Comparison of ENCODE assay signal across 8 mouse cellular contexts in genomic region chr4:137891553-137892145, GRCm38 (mm10). TPM values are rescaled to one million over a fixed set of nuclear protein-coding genes. Genes with fewer than 3 reads are reported as not detected.
DNase-seq lines count a peak whose midpoint lies in the region; ATAC-seq and TF ChIP-seq lines count a peak whose summit lies in the region.

No protein-coding gene starts in this region.

- no peaks in the 10 kb centered on the region for H3K27me3 ChIP-seq in kidney, adult 2 months (replicated peaks; ENCODE audit: control insufficient read depth, insufficient read depth, low read length)
- H3K27me3 ChIP-seq in kidney, embryonic 15.5 days = no peaks in the 10 kb centered on the region
- H3K27me3 ChIP-seq in embryonic facial prominence, embryonic 13.5 days = no peaks in the 10 kb centered on the region
- 0 out of 2 replicates have a peak, but pooled peaks cover 4% of the 10 kb centered on the region for H3K27me3 ChIP-seq in hindbrain, embryonic 13.5 days
- no peaks in the 10 kb centered on the region for H3K27me3 ChIP-seq in midbrain, embryonic 14.5 days (ENCODE audit: control insufficient read depth, insufficient read depth, low read length)

- DNase-seq in kidney, adult 2 months = peak; percentile 24
- DNase-seq in midbrain, embryonic 14.5 days = peak; percentile 59
- no peak for DNase-seq in kidney, postnatal 25 days
- DNase-seq in urinary bladder, postnatal 10 days (ENCODE audit: low spot score) = no peak
- no peak for DNase-seq in urinary bladder, adult 18-20 months (ENCODE audit: low spot score in 2 of 2)

- TF ChIP-seq POLR2A in kidney, adult 2 months (IDR thresholded peaks at IDR 0.05; ENCODE audit: low read depth, low read length) = no peak

- no peak overlapping the region for H3K9ac ChIP-seq in kidney, embryonic 15.5 days
- no peak overlapping the region for H3K9ac ChIP-seq in embryonic facial prominence, embryonic 13.5 days
- H3K9ac ChIP-seq in hindbrain, embryonic 13.5 days = no peak overlapping the region
- no peak overlapping the region for H3K9ac ChIP-seq in midbrain, embryonic 14.5 days (replicated peaks; ENCODE audit: low read length)

- H3K27ac ChIP-seq in kidney, adult 2 months (ENCODE audit: insufficient read depth, low read depth, low read length) = no peak overlapping the region
- no peak overlapping the region for H3K27ac ChIP-seq in kidney, embryonic 15.5 days
- peak overlapping the region; percentile 85 for H3K27ac ChIP-seq in embryonic facial prominence, embryonic 13.5 days
- H3K27ac ChIP-seq in hindbrain, embryonic 13.5 days = peak overlapping the region; percentile 90
- peak overlapping the region; percentile 88 for H3K27ac ChIP-seq in midbrain, embryonic 14.5 days (replicated peaks; ENCODE audit: low read depth, low read length)

- 56% methylated on average over 4 of the region's 4 CpGs for WGBS in kidney, adult 2 months
- WGBS in kidney, embryonic 15.5 days = 22% methylated on average over 4 of the region's 4 CpGs
- WGBS in embryonic facial prominence, embryonic 13.5 days = 23% methylated on average over 4 of the region's 4 CpGs
- 6% methylated on average over 4 of the region's 4 CpGs for WGBS in hindbrain, embryonic 13.5 days
- WGBS in midbrain, embryonic 14.5 days = 14% methylated on average over 4 of the region's 4 CpGs

- H3K36me3 ChIP-seq in kidney, adult 2 months (ENCODE audit: control insufficient read depth, insufficient read depth, low read length) = no peaks in the 10 kb centered on the region
- H3K36me3 ChIP-seq in kidney, embryonic 15.5 days = no peaks in the 10 kb centered on the region
- peaks cover 11% of the 10 kb centered on the region for H3K36me3 ChIP-seq in embryonic facial prominence, embryonic 13.5 days
- H3K36me3 ChIP-seq in hindbrain, embryonic 13.5 days = no peaks in the 10 kb centered on the region
- no peaks in the 10 kb centered on the region for H3K36me3 ChIP-seq in midbrain, embryonic 14.5 days (ENCODE audit: control insufficient read depth, insufficient read depth, low read length)

- H3K4me3 ChIP-seq in kidney, adult 2 months (ENCODE audit: insufficient read depth, low read depth, low read length) = no peak overlapping the region
- no peak overlapping the region for H3K4me3 ChIP-seq in kidney, embryonic 15.5 days (replicated peaks)
- H3K4me3 ChIP-seq in embryonic facial prominence, embryonic 13.5 days = no peak overlapping the region
- no peak overlapping the region for H3K4me3 ChIP-seq in hindbrain, embryonic 13.5 days
- no peak overlapping the region for H3K4me3 ChIP-seq in midbrain, embryonic 14.5 days (replicated peaks; ENCODE audit: low read depth, low read length)

- TF ChIP-seq CTCF in kidney, adult 2 months (conservative IDR thresholded peaks at IDR 0.05; ENCODE audit: insufficient read depth, insufficient read length, low read depth, low read length) = no peak

- ATAC-seq in kidney, embryonic 15.5 days (replicated peaks; ENCODE audit: low FRiP score) = no peak
- no peak for ATAC-seq in embryonic facial prominence, embryonic 13.5 days (ENCODE audit: insufficient number of reproducible peaks, insufficient read depth, low FRiP score, low TSS enrichment, low read depth)
- ATAC-seq in hindbrain, embryonic 13.5 days (ENCODE audit: low FRiP score) = peak; percentile 32
- ATAC-seq in midbrain, embryonic 14.5 days (ENCODE audit: low FRiP score, low TSS enrichment) = 0 out of 2 replicates have a peak, but pooled peaks have one; percentile 31

- H3K4me1 ChIP-seq in kidney, adult 2 months (ENCODE audit: control insufficient read depth, insufficient read depth, low read length) = peaks cover 3% of the 10 kb centered on the region; the same call in 1 of the 2 replicates
- peaks cover 32% of the 10 kb centered on the region for H3K4me1 ChIP-seq in kidney, embryonic 15.5 days
- H3K4me1 ChIP-seq in embryonic facial prominence, embryonic 13.5 days = peaks cover 55% of the 10 kb centered on the region
- H3K4me1 ChIP-seq in hindbrain, embryonic 13.5 days (replicated peaks) = peaks cover 60% of the 10 kb centered on the region
- peaks cover 37% of the 10 kb centered on the region for H3K4me1 ChIP-seq in midbrain, embryonic 14.5 days (ENCODE audit: control insufficient read depth, insufficient read depth, low read length)

- H3K9me3 ChIP-seq in kidney, embryonic 15.5 days (replicated peaks) = no peaks in the 10 kb centered on the region
- no peaks in the 10 kb centered on the region for H3K9me3 ChIP-seq in embryonic facial prominence, embryonic 13.5 days
- H3K9me3 ChIP-seq in hindbrain, embryonic 13.5 days = no peaks in the 10 kb centered on the region
- no peaks in the 10 kb centered on the region for H3K9me3 ChIP-seq in midbrain, embryonic 14.5 days (ENCODE audit: control insufficient read depth, low read length)

- no peak overlapping the region for H3K4me2 ChIP-seq in kidney, embryonic 15.5 days
- H3K4me2 ChIP-seq in embryonic facial prominence, embryonic 13.5 days = peak overlapping the region; percentile 42
- no peak overlapping the region for H3K4me2 ChIP-seq in hindbrain, embryonic 13.5 days
- H3K4me2 ChIP-seq in midbrain, embryonic 14.5 days (ENCODE audit: low read length) = peak overlapping the region; percentile 12; the same call in 1 of the 2 replicates

RNA-seq across cellular contexts. Expression of gene Ece1, which starts 29.6 kb away (rescaled TPM):
- 30.7 and 33.7 TPM in 2 replicates for polyA plus RNA-seq in kidney, adult 2 months (2012; rRNA removed)
- polyA plus RNA-seq in kidney, embryonic 15.5 days (2015; fragmentation: Nextera tagmentation; extraction: Ambion mirVana) = 53.7 and 58.5 TPM in 2 replicates
- 49.9 and 65.0 TPM in 2 replicates for polyA plus RNA-seq in embryonic facial prominence, embryonic 13.5 days (2015; fragmentation: Nextera tagmentation; extraction: Ambion mirVana)
- 20.2 and 22.8 TPM in 2 replicates for polyA plus RNA-seq in hindbrain, embryonic 13.5 days (2015; fragmentation: Nextera tagmentation; extraction: Ambion mirVana)
- polyA plus RNA-seq in midbrain, embryonic 14.5 days (2014; fragmentation: Nextera tagmentation; extraction: Ambion mirVana) = 11.9 and 18.4 TPM in 2 replicates

Comparison
In these comparisons a context has a peak if more than half of its experiments do, and no peak if none do; other contexts are left out.
1. DNase-seq: peak in kidney, adult 2 months (single experiment) and midbrain, embryonic 14.5 days (single experiment); none in kidney, postnatal 25 days (0 of 2), urinary bladder, postnatal 10 days (single experiment) and urinary bladder, adult 18-20 months (0 of 2).
2. H3K27ac ChIP-seq: peak in embryonic facial prominence, embryonic 13.5 days (single experiment), hindbrain, embryonic 13.5 days (single experiment) and midbrain, embryonic 14.5 days (single experiment); none in kidney, adult 2 months (single experiment) and kidney, embryonic 15.5 days (single experiment).
3. ATAC-seq: peak in hindbrain, embryonic 13.5 days (single experiment) and midbrain, embryonic 14.5 days (single experiment); none in kidney, embryonic 15.5 days (single experiment) and embryonic facial prominence, embryonic 13.5 days (single experiment).
4. H3K4me2 ChIP-seq: peak in embryonic facial prominence, embryonic 13.5 days (single experiment) and midbrain, embryonic 14.5 days (single experiment); none in kidney, embryonic 15.5 days (single experiment) and hindbrain, embryonic 13.5 days (single experiment).